Mouse (Mus musculus) heart, postnatal 36 days (tissue): Measurements from ENCODE around the gene Rras. TPM values are rescaled to one million over a fixed set of nuclear protein-coding genes. Genes with fewer than 3 reads are reported as not detected.

Experiments
- DNase-seq, 2 experiments: peaks; one replicate each; pipeline ENCODE4 v3.0.0; 2021 to 2022
- intact Hi-C: fragments of 180-260 bp; cut with DNase I; formaldehyde crosslinking; loops from one replicate; pipeline ENCODE4 v1.15.1; 2025
- total RNA-seq, 2 experiments: library from RNA; stranded (reverse); gene quantifications; 2 replicates each; pipeline ENCODE4 v1.2.3; 2021

Rras gene
- 10 to 100 TPM; 45.1 to 53.3 TPM for total RNA-seq

GRCm38 (mm10) chr7:45017242-45018061, at the start of gene Rras:
Gene Rras, plus strand, starts transcription at chr7:45017961.
- intact Hi-C loops: loop anchor here (2.0 to 5.0 kb wide), 2 partner anchors 33 to 105 kb away; partner anchors contain the start of gene Rps11
- DNase-seq: peak; percentile 89 to 92

GRCm38 (mm10) chr7:44970231-44970691, 47.5 kb upstream of the Rras start:
- intact Hi-C loops: no loop called here
- DNase-seq: peak; percentile 68 to 79

- intact Hi-C loops: no loop called here
- no peak for DNase-seq
These were observed 46.6 kb upstream of the Rras start for GRCm38 (mm10) chr7:44971142-44971541.

- DNase-seq: no peak
- intact Hi-C loops: no loop called here
These were observed 44.2 kb upstream of the Rras start for GRCm38 (mm10) chr7:44973415-44974130.

- intact Hi-C loops: no loop called here
- DNase-seq: peak; percentile 71 to 74
These were observed 43.2 kb upstream of the Rras start, which contains the start of gene Cpt1c for GRCm38 (mm10) chr7:44974383-44975116. Gene Cpt1c, minus strand, starts transcription at chr7:44974851.

GRCm38 (mm10) chr7:44975117-44975419, 42.7 kb upstream of the Rras start:
- no peak for DNase-seq
- intact Hi-C loops: no loop called here

GRCm38 (mm10) chr7:44978300-44978699, 39.5 kb upstream of the Rras start:
- intact Hi-C loops: no loop called here
- DNase-seq: no peak

- no peak for DNase-seq
- intact Hi-C loops: loop anchor here (5.0 kb wide), 4 partner anchors 71 to 156 kb away; partner anchors contain the start of genes Flt3l, Gm45713, Prr12 and Rps11
These were observed 36.2 kb upstream of the Rras start for GRCm38 (mm10) chr7:44981539-44981938.

GRCm38 (mm10) chr7:44983085-44983484, 34.7 kb upstream of the Rras start:
- DNase-seq: peak; percentile 87 to 92
- intact Hi-C loops: loop anchor here (5.0 kb wide), 4 partner anchors 69 to 154 kb away; partner anchors contain the start of genes Flt3l, Gm45713, Prr12 and Rps11

- DNase-seq: no peak
- intact Hi-C loops: loop anchor here (5.0 kb wide), 4 partner anchors 68 to 153 kb away; partner anchors contain the start of genes Flt3l, Gm45713, Prr12 and Rps11
These were observed 33.6 kb upstream of the Rras start for GRCm38 (mm10) chr7:44983944-44984832.

GRCm38 (mm10) chr7:44984833-44985164, 33.0 kb upstream of the Rras start:
- intact Hi-C loops: loop anchor here (5.0 kb wide), 4 partner anchors 68 to 153 kb away; partner anchors contain the start of genes Flt3l, Gm45713, Prr12 and Rps11
- DNase-seq: no peak

GRCm38 (mm10) chr7:44985595-44986191, 32.1 kb upstream of the Rras start:
- peak; percentile 59 to 60 for DNase-seq
- intact Hi-C loops: no loop called here

- DNase-seq: peak; percentile 94 to 99
- intact Hi-C loops: no loop called here
These were observed 31.4 kb upstream of the Rras start, which contains the start of gene Prmt1 for GRCm38 (mm10) chr7:44986192-44986878. Gene Prmt1, minus strand, starts transcription at chr7:44986568.

GRCm38 (mm10) chr7:44986879-44987718, 30.7 kb upstream of the Rras start:
- no peak for DNase-seq
- intact Hi-C loops: no loop called here

- intact Hi-C loops: no loop called here
- no peak for DNase-seq
These were observed 21.1 kb upstream of the Rras start for GRCm38 (mm10) chr7:44996672-44997071.

- intact Hi-C loops: no loop called here
- DNase-seq: peak; percentile 96 to 98
These were observed 20.4 kb upstream of the Rras start, which contains the start of gene Irf3 for GRCm38 (mm10) chr7:44997231-44997939. Gene Irf3, plus strand, starts transcription at chr7:44997648.

GRCm38 (mm10) chr7:44997940-44998428, 19.8 kb upstream of the Rras start:
- intact Hi-C loops: loop anchor here (1.0 kb wide), 1 partner anchor 17 kb away; no protein-coding TSS in a partner anchor
- DNase-seq: no peak
